Mouse (Mus musculus): Measurements from ENCODE around the gene Kif16b.

GRCm38 (mm10) chr2:142803760-142804448, 97.4 kb downstream of the Kif16b start:
- TF ChIP-seq CHD2 (IDR thresholded peaks at IDR 0.05; ENCODE audit: low read depth, low read length) (no peak), ZC3H11A (IDR thresholded peaks at IDR 0.05; ENCODE audit: borderline replicate concordance, low read depth, low read length) (no peak), ZNF384 (IDR thresholded peaks at IDR 0.05; ENCODE audit: low read depth, low read length) (no peak)
